Mouse (Mus musculus) central nervous system, embryonic 18 days (tissue): ENCODE results near the gene Hist1h4a. TPM values are rescaled to one million over a fixed set of nuclear protein-coding genes. Genes with fewer than 3 reads are reported as not detected.

ENCODE experiments used
- polyA plus RNA-seq: library from polyadenylated mRNA; depleted of rRNA; stranded (reverse); fragments of >200 nt; gene quantifications from 2 replicates; pipeline ENCODE4 v1.2.3, GENCODE M21; 2012; rRNA removed

The Hist1h4a gene
- polyA plus RNA-seq: 2.3 and 3.4 TPM in 2 replicates

GRCm38 (mm10) chr13:23760972-23761864, at the start of gene Hist1h4a:
Gene Hist1h4a, minus strand, starts transcription at chr13:23761230.

GRCm38 (mm10) chr13:23806422-23807052, 45.5 kb upstream of the Hist1h4a start, which contains the start of gene Slc17a2:
Gene Slc17a2, plus strand, starts transcription at chr13:23806993.

GRCm38 (mm10) chr13:23769613-23770012, 8.6 kb upstream of the Hist1h4a start, which contains the start of gene Trim38:
Gene Trim38, plus strand, starts transcription at chr13:23769913.

DNA sequence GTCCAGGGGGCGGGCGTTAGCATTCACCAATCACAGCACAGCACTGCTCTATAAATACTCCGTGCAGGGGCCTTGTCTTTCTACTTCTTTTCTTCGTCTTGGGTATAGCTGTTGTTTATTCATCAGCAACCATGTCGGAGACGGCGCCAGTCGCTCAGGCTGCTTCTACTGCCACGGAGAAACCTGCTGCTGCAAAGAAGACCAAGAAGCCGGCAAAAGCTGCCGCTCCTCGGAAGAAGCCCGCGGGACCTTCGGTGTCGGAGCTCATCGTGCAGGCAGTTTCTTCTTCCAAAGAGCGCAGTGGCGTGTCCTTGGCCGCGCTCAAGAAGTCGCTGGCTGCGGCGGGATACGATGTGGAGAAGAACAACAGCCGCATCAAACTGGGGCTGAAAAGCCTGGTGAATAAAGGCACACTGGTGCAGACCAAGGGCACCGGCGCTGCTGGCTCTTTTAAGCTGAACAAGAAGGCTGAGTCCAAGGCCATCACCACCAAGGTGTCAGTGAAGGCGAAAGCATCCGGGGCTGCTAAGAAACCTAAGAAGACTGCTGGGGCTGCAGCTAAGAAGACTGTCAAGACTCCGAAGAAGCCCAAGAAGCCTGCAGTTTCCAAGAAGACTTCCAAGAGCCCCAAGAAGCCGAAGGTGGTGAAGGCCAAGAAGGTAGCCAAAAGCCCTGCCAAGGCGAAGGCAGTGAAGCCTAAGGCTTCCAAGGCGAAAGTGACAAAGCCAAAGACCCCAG, 2.7 kb upstream of the Hist1h4a start, which contains the start of gene Hist1h1a:
Gene Hist1h1a, plus strand, starts transcription at position 81 of the 738 bp plus-strand sequence.

DNA sequence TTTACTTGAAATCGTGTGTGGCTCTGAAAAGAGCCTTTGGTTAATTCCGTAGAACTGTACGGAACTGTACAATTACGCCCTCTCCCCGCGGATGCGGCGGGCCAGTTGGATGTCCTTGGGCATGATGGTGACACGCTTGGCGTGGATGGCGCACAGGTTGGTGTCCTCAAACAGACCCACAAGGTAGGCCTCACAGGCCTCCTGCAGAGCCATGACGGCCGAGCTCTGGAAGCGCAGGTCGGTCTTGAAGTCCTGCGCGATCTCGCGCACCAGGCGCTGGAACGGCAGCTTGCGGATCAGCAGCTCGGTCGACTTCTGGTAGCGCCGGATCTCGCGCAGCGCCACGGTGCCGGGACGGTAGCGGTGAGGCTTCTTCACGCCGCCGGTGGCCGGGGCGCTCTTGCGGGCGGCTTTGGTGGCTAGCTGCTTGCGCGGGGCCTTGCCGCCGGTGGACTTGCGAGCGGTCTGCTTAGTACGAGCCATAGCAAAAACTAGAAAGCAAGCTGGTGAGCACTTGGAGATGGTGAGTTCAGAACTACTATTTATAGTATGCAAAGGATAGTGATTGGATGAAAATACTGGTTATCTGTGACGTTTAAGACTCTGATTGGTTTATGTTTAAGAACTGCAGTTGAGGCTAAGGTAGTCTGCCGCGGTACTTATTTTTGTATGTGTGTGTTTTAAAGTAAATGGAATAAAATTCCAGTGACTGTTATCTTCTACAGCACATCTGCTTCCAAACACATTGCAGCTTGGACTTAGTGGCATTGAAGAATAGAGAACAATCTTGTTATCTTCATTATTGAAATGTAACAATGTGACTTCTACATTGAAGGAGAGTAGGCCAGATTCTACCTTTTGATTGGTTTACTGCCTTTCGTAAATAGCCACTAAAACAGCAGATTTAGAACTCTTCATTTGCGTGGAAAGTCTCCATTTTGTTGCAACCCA, 1.1 kb upstream of the Hist1h4a start, which contains the start of gene Hist1h3a:
Gene Hist1h3a, minus strand, starts transcription at position 516 of the 951 bp plus-strand sequence.

DNA sequence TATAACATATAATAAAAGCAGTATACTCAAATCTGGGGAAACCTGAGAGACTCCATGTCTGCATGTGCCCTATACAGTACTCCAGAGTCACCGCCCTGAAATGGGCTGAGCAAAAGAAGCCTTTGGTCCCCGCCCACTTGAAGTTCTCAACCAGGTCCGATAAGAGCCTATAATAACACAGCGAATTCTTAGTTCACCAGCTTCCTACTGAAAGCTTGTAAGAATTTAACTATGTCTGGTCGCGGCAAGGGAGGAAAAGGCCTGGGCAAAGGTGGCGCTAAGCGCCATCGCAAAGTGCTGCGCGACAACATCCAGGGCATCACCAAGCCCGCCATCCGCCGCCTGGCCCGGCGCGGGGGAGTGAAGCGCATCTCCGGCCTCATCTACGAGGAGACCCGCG, 4.2 kb downstream of the Hist1h4a start, which contains the start of gene Hist1h4b:
Gene Hist1h4b, plus strand, starts transcription at position 224 of the 400 bp plus-strand sequence.

DNA sequence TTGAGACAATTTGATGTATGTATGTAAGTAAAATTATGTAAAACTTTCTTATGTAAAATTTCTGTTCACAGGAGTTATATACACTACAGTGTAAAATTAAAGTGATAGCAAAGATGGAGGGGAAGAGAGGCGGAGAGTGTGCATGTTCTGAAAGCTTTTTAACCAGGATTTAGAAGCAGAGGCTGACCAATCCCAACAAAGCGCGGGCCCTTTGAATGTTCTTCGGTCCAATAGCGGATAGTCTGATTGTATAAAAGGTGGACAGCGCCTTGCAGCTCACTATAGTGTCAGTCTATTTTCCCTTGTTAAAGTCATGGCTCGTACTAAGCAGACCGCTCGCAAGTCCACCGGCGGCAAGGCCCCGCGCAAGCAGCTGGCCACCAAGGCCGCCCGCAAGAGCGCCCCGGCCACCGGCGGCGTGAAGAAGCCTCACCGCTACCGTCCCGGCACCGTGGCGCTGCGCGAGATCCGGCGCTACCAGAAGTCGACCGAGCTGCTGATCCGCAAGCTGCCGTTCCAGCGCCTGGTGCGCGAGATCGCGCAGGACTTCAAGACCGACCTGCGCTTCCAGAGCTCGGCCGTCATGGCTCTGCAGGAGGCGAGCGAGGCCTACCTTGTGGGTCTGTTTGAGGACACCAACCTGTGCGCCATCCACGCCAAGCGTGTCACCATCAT, 8.8 kb downstream of the Hist1h4a start, which contains the start of gene Hist1h3b:
Gene Hist1h3b, plus strand, starts transcription at position 201 of the 675 bp plus-strand sequence.

DNA sequence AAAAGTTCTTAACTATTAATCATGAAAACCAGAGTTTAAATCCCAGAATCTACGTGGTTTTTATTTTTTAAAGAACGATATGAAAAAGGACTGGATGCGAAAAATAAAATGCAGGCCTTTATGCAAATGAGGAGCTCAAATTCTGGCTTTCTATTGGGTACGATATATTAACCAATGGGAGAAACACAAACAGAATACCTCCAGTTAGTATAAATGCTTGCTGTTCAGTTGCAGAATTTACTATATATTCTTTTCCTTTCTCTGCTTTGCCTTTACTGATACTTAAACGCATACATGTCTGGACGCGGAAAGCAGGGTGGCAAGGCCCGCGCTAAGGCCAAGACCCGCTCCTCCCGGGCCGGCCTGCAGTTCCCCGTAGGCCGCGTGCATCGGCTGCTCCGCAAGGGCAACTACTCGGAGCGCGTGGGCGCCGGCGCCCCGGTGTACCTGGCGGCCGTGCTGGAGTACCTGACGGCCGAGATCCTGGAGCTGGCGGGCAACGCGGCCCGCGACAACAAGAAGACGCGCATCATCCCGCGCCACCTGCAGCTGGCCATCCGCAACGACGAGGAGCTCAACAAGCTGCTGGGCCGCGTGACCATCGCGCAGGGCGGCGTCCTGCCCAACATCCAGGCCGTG, 10.1 kb downstream of the Hist1h4a start, which contains the start of gene Hist1h2ab:
Gene Hist1h2ab, plus strand, starts transcription at position 288 of the 639 bp plus-strand sequence.

GRCm38 (mm10) chr13:23746201-23747080, 14.6 kb downstream of the Hist1h4a start, which contains the start of gene Hist1h2bb:
Gene Hist1h2bb, plus strand, starts transcription at chr13:23746734.

DNA sequence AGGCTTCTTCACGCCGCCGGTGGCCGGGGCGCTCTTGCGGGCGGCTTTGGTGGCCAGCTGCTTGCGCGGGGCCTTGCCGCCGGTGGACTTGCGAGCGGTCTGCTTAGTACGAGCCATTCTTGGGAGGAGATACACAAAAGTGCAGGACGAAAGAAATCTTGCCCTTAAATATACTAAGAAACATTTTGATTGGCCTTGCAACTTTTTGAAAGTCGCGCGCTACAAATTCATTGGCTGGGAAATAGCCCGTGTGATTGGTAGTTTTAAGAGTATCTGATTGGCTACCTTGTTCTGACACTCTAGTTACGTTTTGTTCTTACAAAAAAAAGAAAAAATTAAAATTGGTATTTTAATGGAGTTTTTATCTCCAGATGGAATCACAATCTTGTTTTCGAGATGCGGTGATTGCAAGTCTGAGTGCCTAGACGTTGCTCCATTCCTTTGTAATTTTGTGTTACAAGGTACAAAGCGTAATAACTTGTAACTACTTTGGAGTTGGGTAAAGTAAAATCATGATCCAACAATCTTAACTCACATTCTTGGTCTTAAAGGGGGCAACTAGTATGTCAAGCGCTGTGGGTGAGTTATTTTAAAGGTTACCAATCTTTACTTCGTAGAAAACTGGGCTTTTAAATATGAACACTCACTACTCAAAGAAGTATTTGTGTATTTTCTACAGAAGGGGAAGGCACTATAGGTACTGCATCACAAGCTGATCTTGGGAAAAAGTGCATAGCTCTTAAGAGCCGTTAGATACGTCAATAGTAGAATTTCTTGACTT, 15.5 kb downstream of the Hist1h4a start, which contains the start of gene Hist1h3c:
Gene Hist1h3c, minus strand, starts transcription at position 222 of the 781 bp plus-strand sequence.

GRCm38 (mm10) chr13:23738677-23739068, 22.4 kb downstream of the Hist1h4a start, which contains the start of gene Hist1h1c:
Gene Hist1h1c, plus strand, starts transcription at chr13:23738808.

Other genes starting within 250 kb of the Hist1h4a start
- 10.2 and 10.6 TPM in 2 replicates for gene Hist1h4h, start 230.2 kb downstream of the Hist1h4a start, polyA plus RNA-seq
- 47.4 and 62.7 TPM in 2 replicates for gene Hist1h2af, start 227.3 kb downstream of the Hist1h4a start, polyA plus RNA-seq
- 2.2 and 4.8 TPM in 2 replicates for gene Hist1h3g, start 225.8 kb downstream of the Hist1h4a start, polyA plus RNA-seq
- gene Hist1h2bh, start 217.8 kb downstream of the Hist1h4a start, polyA plus RNA-seq: 0.52 and 0.80 TPM in 2 replicates
- 0.48 and 0.52 TPM in 2 replicates for gene Hist1h3f, start 217.2 kb downstream of the Hist1h4a start, polyA plus RNA-seq
- 4.7 and 5.8 TPM in 2 replicates for gene Hist1h4f, start 209.6 kb downstream of the Hist1h4a start, polyA plus RNA-seq
- 0.14 and 0.15 TPM in 2 replicates for gene Hist1h1d, start 208.0 kb downstream of the Hist1h4a start, polyA plus RNA-seq
- 5.6 and 7.2 TPM in 2 replicates for gene Hist1h3e, start 198.9 kb downstream of the Hist1h4a start, polyA plus RNA-seq
- gene Hist1h2ae, start 190.0 kb downstream of the Hist1h4a start, polyA plus RNA-seq: 4.4 and 4.5 TPM in 2 replicates
- 7.1 and 9.6 TPM in 2 replicates for gene Hist1h2bg, start 189.8 kb downstream of the Hist1h4a start, polyA plus RNA-seq
- gene Hist1h2bf, start 187.0 kb downstream of the Hist1h4a start, polyA plus RNA-seq: 2.3 and 2.6 TPM in 2 replicates
- 1.6 and 1.8 TPM in 2 replicates for gene Hist1h2ad, start 186.8 kb downstream of the Hist1h4a start, polyA plus RNA-seq
- gene Hist1h3d, start 185.5 kb downstream of the Hist1h4a start, polyA plus RNA-seq: 4.3 and 5.6 TPM in 2 replicates
- gene Hist1h4d, start 179.6 kb downstream of the Hist1h4a start, polyA plus RNA-seq: 1.9 and 2.8 TPM in 2 replicates
- 1.2 and 1.5 TPM in 2 replicates for gene Hist1h2be, start 140.1 kb downstream of the Hist1h4a start, polyA plus RNA-seq
- gene Hist1h1e, start 138.7 kb downstream of the Hist1h4a start, polyA plus RNA-seq: 1.8 and 1.9 TPM in 2 replicates
- gene Hist1h2ac, start 77.3 kb downstream of the Hist1h4a start, polyA plus RNA-seq: 0.62 and 0.67 TPM in 2 replicates
- gene Hist1h2bc, start 77.0 kb downstream of the Hist1h4a start, polyA plus RNA-seq: 32.4 and 40.3 TPM in 2 replicates
- not detected in 2 replicates for gene Hist1h1t, start 65.4 kb downstream of the Hist1h4a start, polyA plus RNA-seq
- gene Hist1h4c, start 62.8 kb downstream of the Hist1h4a start, polyA plus RNA-seq: 2.6 and 3.4 TPM in 2 replicates
- gene Hfe, start 50.4 kb downstream of the Hist1h4a start, polyA plus RNA-seq: 1.5 and 2.0 TPM in 2 replicates
- gene Hist1h1c, start 22.4 kb downstream of the Hist1h4a start, polyA plus RNA-seq: 12.8 and 15.6 TPM in 2 replicates
- 3.9 and 4.1 TPM in 2 replicates for gene Hist1h3c, start 15.6 kb downstream of the Hist1h4a start, polyA plus RNA-seq
- 1.9 and 2.7 TPM in 2 replicates for gene Hist1h2bb, start 14.5 kb downstream of the Hist1h4a start, polyA plus RNA-seq
- 6.3 and 6.8 TPM in 2 replicates for gene Hist1h2ab, start 10.1 kb downstream of the Hist1h4a start, polyA plus RNA-seq
- 7.5 and 8.8 TPM in 2 replicates for gene Hist1h3b, start 9.0 kb downstream of the Hist1h4a start, polyA plus RNA-seq
- gene Hist1h4b, start 4.2 kb downstream of the Hist1h4a start, polyA plus RNA-seq: 4.9 and 7.8 TPM in 2 replicates
- 5.1 and 5.4 TPM in 2 replicates for gene Hist1h3a, start 1.2 kb upstream of the Hist1h4a start, polyA plus RNA-seq
- gene Hist1h1a, start 2.4 kb upstream of the Hist1h4a start, polyA plus RNA-seq: 0.66 and 1.8 TPM in 2 replicates
- gene Trim38, start 8.7 kb upstream of the Hist1h4a start, polyA plus RNA-seq: 0.04 TPM in 1 of 2 replicates, not detected in the other
- gene Slc17a2, start 45.8 kb upstream of the Hist1h4a start, polyA plus RNA-seq: 0.01 TPM in 1 of 2 replicates, not detected in the other
- 0.01 and 0.05 TPM in 2 replicates for gene Slc17a3, start 78.2 kb upstream of the Hist1h4a start, polyA plus RNA-seq
- 0.03 TPM in 1 of 2 replicates, not detected in the other for gene Slc17a1, start 106.5 kb upstream of the Hist1h4a start, polyA plus RNA-seq
- not detected in 2 replicates for gene Slc17a4, start 153.8 kb upstream of the Hist1h4a start, polyA plus RNA-seq
- gene Hist1h2ba, start 172.9 kb upstream of the Hist1h4a start, polyA plus RNA-seq: not detected in 2 replicates
- not detected in 2 replicates for gene Hist1h2aa, start 173.2 kb upstream of the Hist1h4a start, polyA plus RNA-seq
- 1.5 and 2.6 TPM in 2 replicates for gene Scgn, start 230.0 kb upstream of the Hist1h4a start, polyA plus RNA-seq